Mouse (Mus musculus) left cerebral cortex, postnatal 10 days (tissue): ENCODE data around the gene Methig1. TPM values are rescaled to one million over a fixed set of nuclear protein-coding genes. Genes with fewer than 3 reads are reported as not detected.

Source experiments
- DNase-seq, 2 experiments: peaks; one replicate each; pipeline ENCODE4 v3.0.0; 2021 to 2022; ENCODE audit warnings: low spot score in 2 of 2, mixed read lengths in 1 of 2; ENCODE audit errors: extremely low spot score in 1 of 2
- intact Hi-C: fragments of 180-260 bp; cut with DNase I; formaldehyde crosslinking; loops from one replicate; pipeline ENCODE4 v1.15.1; 2025
- total RNA-seq, 2 experiments: library from RNA; stranded (reverse); gene quantifications; 2 replicates each; pipeline ENCODE4 v1.2.3; 2021

Gene Methig1
- total RNA-seq, 2 experiments from 2014 or later: not detected

DNA sequence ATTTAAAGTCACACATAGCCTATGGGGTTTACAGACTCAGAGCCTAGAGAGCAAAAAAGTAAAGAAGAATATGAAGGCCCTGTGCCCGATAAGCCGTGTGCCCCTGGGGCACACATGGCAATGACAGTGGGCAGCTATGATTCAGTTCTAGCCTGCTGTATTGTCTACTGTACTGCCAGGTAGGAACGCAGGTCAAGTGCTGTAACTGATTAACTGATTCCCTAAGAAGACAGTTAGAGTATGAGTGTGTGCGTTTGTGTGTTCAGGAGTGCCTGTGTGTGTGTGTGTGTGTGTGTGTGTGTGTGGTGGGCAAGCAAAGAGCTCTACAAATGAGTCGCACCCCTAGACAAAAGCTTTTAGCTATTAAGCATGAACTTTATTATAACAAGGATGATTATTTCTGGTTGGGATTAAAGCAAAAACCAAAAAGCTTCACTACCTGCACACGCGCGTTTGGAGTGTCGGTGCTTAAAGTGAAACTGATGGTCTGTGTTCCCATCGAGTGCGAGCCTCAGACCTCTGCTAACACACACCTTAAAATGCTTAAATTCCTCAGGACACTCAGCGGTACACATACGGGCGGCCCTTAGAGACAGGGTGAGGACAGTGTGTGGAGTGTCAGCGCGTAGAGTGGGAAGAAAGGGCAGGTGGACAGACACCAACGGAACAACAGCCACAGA is 34.7 kb downstream of the Methig1 start:
- intact Hi-C loops: no loop called here
- DNase-seq: no peak

GRCm38 (mm10) chr15:100388224-100388835 is 35.4 kb downstream of the Methig1 start:
- intact Hi-C loops: no loop called here
- no peak for DNase-seq

DNA sequence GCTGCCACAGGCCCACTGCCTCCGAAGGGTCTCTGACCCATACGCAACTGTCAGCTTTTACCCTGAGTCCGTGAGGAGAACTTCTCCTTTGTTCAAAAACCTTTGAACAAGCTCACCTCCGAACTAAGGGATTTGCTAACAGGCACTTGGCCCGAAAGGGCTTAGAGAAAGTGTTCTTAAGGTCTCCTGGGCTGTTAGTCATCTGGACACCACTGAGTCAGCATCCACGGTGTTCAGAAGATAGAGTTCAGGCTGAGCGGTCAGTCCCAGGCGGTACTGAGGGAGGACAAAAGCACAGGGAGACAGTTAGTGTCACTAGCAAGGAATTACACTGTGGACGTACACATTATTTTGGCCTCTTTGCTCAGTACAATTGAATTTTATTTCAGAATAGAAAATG is 35.9 kb downstream of the Methig1 start:
- DNase-seq: no peak
- intact Hi-C loops: no loop called here

GRCm38 (mm10) chr15:100391066-100391465 is 38.1 kb downstream of the Methig1 start:
- intact Hi-C loops: no loop called here
- DNase-seq: no peak

DNA sequence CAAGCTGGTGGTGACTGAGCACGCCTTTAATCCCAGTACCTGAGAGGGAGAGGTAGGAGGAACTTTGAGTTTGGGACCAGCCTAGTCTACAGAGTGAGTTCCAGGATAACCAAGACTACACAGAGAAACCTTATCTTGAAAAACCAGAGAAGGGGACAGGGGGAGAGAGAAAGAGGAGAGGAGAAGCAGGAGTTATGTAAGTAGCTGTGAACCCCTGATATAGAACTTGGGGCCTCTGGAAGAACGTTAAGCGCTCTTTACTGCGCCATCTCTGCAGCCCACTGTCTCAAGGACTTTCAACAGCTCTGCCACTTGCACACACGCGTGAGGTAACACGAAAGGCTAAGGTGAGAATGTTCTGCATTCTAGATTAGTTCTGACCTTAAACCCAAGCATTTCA is 38.6 kb downstream of the Methig1 start:
- no peak for DNase-seq
- intact Hi-C loops: no loop called here

- intact Hi-C loops: no loop called here
- no peak for DNase-seq
Measured at GRCm38 (mm10) chr15:100393016-100393415, 40.1 kb downstream of the Methig1 start.

DNA sequence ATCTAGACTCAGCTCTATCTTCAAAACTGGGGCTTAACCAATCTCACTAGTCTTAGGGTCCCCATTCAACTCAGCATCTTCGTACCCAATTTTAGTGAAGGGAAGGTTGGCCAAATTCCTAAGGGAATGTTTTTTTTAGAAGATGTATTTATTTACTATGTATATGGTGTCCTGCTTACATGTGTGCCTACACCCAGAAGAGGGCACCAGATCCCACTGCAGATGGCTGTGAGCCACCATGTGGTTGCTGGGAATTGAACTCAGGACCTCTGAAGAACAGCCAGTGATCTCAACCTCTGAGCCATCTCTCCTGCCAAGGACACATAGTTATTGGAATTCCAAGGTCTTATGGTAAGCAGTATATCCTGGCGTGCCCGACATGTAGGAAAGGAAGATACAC is 42.6 kb downstream of the Methig1 start:
- no peak for DNase-seq
- intact Hi-C loops: no loop called here

GRCm38 (mm10) chr15:100400592-100401250 is 47.8 kb downstream of the Methig1 start:
- no peak for DNase-seq
- intact Hi-C loops: no loop called here

- intact Hi-C loops: no loop called here
- no peak for DNase-seq
Measured at GRCm38 (mm10) chr15:100401811-100402210, 48.9 kb downstream of the Methig1 start.

DNA sequence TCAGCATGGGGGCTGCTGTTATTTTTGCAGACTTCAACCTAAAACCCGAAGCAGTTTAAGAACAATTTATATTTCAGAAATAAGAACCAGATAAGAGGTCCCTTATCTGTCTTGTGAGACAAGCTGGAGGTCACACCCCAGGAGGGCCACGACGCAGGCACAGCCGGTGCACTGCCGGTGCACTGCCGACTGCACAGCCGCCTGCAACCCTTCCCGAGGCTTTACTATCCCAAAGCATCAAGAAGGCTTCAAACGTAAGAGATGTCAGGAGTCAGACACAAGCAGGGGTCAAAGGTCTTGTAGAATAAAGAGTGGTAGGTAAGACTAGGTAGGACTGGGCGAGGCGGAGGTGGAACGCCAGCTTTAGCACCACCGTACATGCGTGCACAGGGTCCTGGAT is 49.4 kb downstream of the Methig1 start:
- intact Hi-C loops: no loop called here
- DNase-seq: no peak

DNA sequence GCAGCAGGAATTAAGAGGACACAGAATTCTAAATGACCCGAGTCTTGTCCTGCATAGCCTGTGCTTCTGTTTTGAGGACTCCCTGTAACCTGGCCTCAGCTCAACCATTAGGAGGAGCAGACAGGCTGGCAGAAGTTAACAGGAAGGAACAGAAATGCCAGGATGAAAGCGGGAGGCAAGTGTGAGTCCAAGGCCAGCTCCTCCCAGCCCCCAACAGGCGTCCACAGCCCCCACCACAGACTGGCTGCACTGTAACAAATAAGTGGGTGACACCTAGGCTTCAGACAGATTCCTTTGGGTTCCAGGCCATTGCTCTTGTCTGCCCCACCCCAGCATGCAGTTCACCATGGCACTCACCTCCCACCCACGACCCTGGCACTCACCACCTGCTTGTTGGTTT is 49.8 kb downstream of the Methig1 start:
- no peak for DNase-seq
- intact Hi-C loops: no loop called here

GRCm38 (mm10) chr15:100403318-100404000 is 50.5 kb downstream of the Methig1 start:
- intact Hi-C loops: no loop called here
- DNase-seq: no peak

GRCm38 (mm10) chr15:100406088-100406487 is 53.1 kb downstream of the Methig1 start:
- DNase-seq: no peak
- intact Hi-C loops: no loop called here

GRCm38 (mm10) chr15:100410918-100411672 is 58.1 kb downstream of the Methig1 start:
- DNase-seq: no peak

DNA sequence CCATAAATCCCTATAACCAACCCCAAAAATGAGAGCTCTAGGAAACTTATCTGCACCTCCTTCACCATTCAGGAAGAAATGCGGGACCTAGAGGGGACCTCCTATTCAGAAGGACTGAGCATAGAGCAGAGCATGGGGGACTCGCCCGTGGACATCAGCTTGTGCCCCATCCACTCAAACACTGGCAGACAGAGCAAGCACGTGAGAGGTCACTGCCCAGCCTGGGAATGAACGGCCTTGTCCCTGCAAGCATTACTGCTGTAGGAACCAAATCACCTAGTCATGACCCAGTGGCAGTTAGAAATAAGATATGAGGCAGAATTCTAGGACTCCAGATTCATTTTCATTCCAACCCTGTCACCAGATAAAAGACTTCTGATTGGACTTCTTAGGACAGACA is 58.8 kb downstream of the Methig1 start:
- no peak for DNase-seq

More at GRCm38 (mm10) chr15:100410918-100411672, 58.1 kb downstream of the Methig1 start:
- intact Hi-C loops: no loop called here

GRCm38 (mm10) chr15:100413306-100413705 is 60.4 kb downstream of the Methig1 start:
- DNase-seq: no peak
- intact Hi-C loops: no loop called here

More for the DNA sequence above, 58.8 kb downstream of the Methig1 start:
- intact Hi-C loops: no loop called here

- intact Hi-C loops: no loop called here
- no peak for DNase-seq
Measured at GRCm38 (mm10) chr15:100414011-100414410, 61.1 kb downstream of the Methig1 start.

- intact Hi-C loops: no loop called here
- no peak for DNase-seq
Measured at GRCm38 (mm10) chr15:100414942-100415341, 62.0 kb downstream of the Methig1 start.

GRCm38 (mm10) chr15:100415684-100416083 is 62.7 kb downstream of the Methig1 start:
- intact Hi-C loops: no loop called here
- DNase-seq: no peak
